Mouse (Mus musculus): Measurements from ENCODE around the gene Map1a. TPM values are rescaled to one million over a fixed set of nuclear protein-coding genes. Genes with fewer than 3 reads are reported as not detected.

The Map1a gene
- polyA plus RNA-seq, 1 experiment from 2014 or later = 7.2 TPM

DNA sequence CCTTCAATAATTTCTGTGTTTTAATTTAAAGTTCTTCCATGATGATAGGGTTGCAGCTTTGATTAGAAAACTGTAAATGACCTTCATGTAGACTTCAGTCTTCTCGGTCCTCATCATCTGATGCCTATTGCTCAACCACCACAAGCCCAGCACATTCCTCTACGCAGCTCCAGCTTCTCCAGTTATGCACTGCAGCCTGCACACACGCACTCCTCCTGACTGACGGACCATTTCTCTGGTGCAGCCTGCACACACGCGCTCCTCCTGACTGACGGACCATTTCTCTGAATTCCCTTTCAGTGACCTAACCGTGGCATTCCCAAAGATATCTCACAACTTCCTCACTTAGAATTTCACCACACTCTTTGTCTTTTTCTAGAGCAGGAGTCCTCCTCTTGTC lies 63.8 kb downstream of the Map1a start:
- Histone ChIP-seq H3K9ac (ENCODE audit: low read length) (no peak overlapping the region), H3K4me2 (ENCODE audit: low read length) (no peak overlapping the region), H3K36me3 (ENCODE audit: control insufficient read depth, insufficient read depth, low read length) (no peaks in the 10 kb centered on the region), H3K27me3 (replicated peaks; ENCODE audit: control insufficient read depth, insufficient read depth, low read length) (no peaks in the 10 kb centered on the region), H3K4me3 (ENCODE audit: low read depth, low read length) (no peak overlapping the region), H3K4me1 (replicated peaks; ENCODE audit: control insufficient read depth, insufficient read depth, low read length) (0 out of 2 replicates have a peak, but pooled peaks cover 5% of the 10 kb centered on the region), H3K27ac (ENCODE audit: low read depth) (no peak overlapping the region), H3K9me3 (ENCODE audit: control insufficient read depth, low read length) (no peaks in the 10 kb centered on the region)
- no peak for DNase-seq (ENCODE audit: low spot score)
- ATAC-seq (replicated peaks; ENCODE audit: low FRiP score, low TSS enrichment, low read depth) = no peak
- WGBS = 71% methylated on average over 8 of the region's 8 CpGs

- ATAC-seq (replicated peaks; ENCODE audit: low FRiP score, low TSS enrichment, low read depth) (no peak), DNase-seq (ENCODE audit: low spot score) (no peak)
- H3K4me3 ChIP-seq (ENCODE audit: low read depth, low read length) = peak overlapping the region; percentile 58
- 5% methylated on average over 6 of the region's 6 CpGs for WGBS
- H3K36me3 ChIP-seq (ENCODE audit: control insufficient read depth, insufficient read depth, low read length) = no peaks in the 10 kb centered on the region
- peak overlapping the region; percentile 86 for H3K4me2 ChIP-seq (ENCODE audit: low read length)
- peak overlapping the region; percentile 51; the same call in 1 of the 2 replicates for H3K27ac ChIP-seq (ENCODE audit: low read depth)
- H3K4me1 ChIP-seq (replicated peaks; ENCODE audit: control insufficient read depth, insufficient read depth, low read length) = 0 out of 2 replicates have a peak, but pooled peaks cover 5% of the 10 kb centered on the region
- 0 out of 2 replicates have a peak, but pooled peaks cover 4% of the 10 kb centered on the region for H3K27me3 ChIP-seq (replicated peaks; ENCODE audit: control insufficient read depth, insufficient read depth, low read length)
- peak overlapping the region; percentile 57 for H3K9ac ChIP-seq (ENCODE audit: low read length)
- H3K9me3 ChIP-seq (ENCODE audit: control insufficient read depth, low read length) = no peaks in the 10 kb centered on the region
Measured at GRCm38 (mm10) chr2:121354378-121354777, 65.0 kb downstream of the Map1a start.

- Histone ChIP-seq H3K4me3 (ENCODE audit: low read depth, low read length) (peak within 1 kb of the TSS; percentile 58), H3K4me1 (replicated peaks; ENCODE audit: control insufficient read depth, insufficient read depth, low read length) (0 out of 2 replicates have a peak, but pooled peaks cover 5% of the 10 kb centered on the region), H3K27me3 (replicated peaks; ENCODE audit: control insufficient read depth, insufficient read depth, low read length) (0 out of 2 replicates have a peak, but pooled peaks cover 6% of the 10 kb centered on the region), H3K9ac (ENCODE audit: low read length) (peak within 1 kb of the TSS; percentile 57), H3K27ac (ENCODE audit: low read depth) (peak within 1 kb of the TSS; percentile 51; the same call in 1 of the 2 replicates), H3K4me2 (ENCODE audit: low read length) (peak within 1 kb of the TSS; percentile 86), H3K36me3 (ENCODE audit: control insufficient read depth, insufficient read depth, low read length) (no peaks in the 10 kb centered on the region), H3K9me3 (ENCODE audit: control insufficient read depth, low read length) (no peaks in the 10 kb centered on the region)
- ATAC-seq (replicated peaks; ENCODE audit: low FRiP score, low TSS enrichment, low read depth) = peak; percentile 94
- WGBS = under 1% methylated on average over 57 of the region's 58 CpGs
- peak; percentile 97 for DNase-seq (ENCODE audit: low spot score)
Measured at GRCm38 (mm10) chr2:121354820-121355592, 65.6 kb downstream of the Map1a start, which contains the start of gene Ppip5k1. Ppip5k1 (minus strand) TSS chr2:121355396.

DNA sequence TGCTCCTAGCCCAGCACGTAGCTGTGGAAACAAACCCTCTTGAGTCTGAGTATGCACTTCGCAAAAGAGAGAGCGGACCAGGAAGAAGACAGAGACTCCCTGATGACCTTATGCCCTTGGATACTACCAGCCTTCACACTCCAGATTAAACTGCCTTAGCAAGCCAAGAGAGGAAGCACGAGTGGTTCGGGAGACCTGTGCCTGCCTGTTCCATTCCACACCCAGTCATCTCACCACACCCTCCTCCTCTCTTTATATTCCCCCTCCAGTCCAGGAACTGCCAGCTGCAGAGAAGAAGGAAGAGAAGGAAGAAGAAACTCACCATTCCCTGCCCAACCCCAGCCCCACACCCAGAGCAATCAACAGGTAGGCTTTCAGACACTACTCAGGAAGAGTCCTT lies 68.1 kb downstream of the Map1a start, which contains the start of gene Ckmt1:
TSS of gene Ckmt1 (plus strand) at position 221 of the 400 bp plus-strand sequence.
- Histone ChIP-seq H3K27ac (ENCODE audit: low read depth) (peak within 1 kb of the TSS; percentile 51), H3K4me3 (ENCODE audit: low read depth, low read length) (peak within 1 kb of the TSS; percentile 18), H3K27me3 (replicated peaks; ENCODE audit: control insufficient read depth, insufficient read depth, low read length) (0 out of 2 replicates have a peak, but pooled peaks cover 6% of the 10 kb centered on the region), H3K4me1 (replicated peaks; ENCODE audit: control insufficient read depth, insufficient read depth, low read length) (0 out of 2 replicates have a peak, but pooled peaks cover 5% of the 10 kb centered on the region), H3K36me3 (ENCODE audit: control insufficient read depth, insufficient read depth, low read length) (no peaks in the 10 kb centered on the region), H3K9me3 (ENCODE audit: control insufficient read depth, low read length) (no peaks in the 10 kb centered on the region), H3K9ac (ENCODE audit: low read length) (no peak within 1 kb of the TSS), H3K4me2 (ENCODE audit: low read length) (peak within 1 kb of the TSS; percentile 49)
- no peak for ATAC-seq (replicated peaks; ENCODE audit: low FRiP score, low TSS enrichment, low read depth)
- WGBS = 41% methylated on average over 5 of the region's 5 CpGs
- no peak for DNase-seq (ENCODE audit: low spot score)

DNA sequence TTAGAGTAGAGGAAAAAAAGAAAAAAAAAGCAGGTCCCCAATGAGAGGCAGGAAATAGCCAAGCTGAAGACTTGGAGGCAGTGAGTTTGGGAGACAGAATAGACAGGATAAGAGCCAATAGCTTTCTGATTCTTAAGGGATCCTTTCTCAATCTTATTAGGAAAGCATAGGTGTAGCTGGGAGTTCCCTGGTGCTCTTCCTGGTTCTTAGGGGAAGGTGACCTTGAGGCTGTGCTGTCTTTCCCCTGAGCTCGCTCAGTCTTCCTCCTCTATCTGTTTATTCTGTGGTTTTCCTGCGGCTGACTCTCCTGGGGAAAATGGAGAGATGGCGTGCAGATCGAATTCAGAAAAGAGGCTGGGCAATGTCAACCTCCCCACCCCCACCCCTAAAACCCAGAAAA lies 68.6 kb downstream of the Map1a start:
- no peak for ATAC-seq (replicated peaks; ENCODE audit: low FRiP score, low TSS enrichment, low read depth)

GRCm38 (mm10) chr2:121358381-121358780 lies 69.0 kb downstream of the Map1a start:
- Histone ChIP-seq H3K4me1 (replicated peaks; ENCODE audit: control insufficient read depth, insufficient read depth, low read length) (0 out of 2 replicates have a peak, but pooled peaks cover 5% of the 10 kb centered on the region), H3K9me3 (ENCODE audit: control insufficient read depth, low read length) (no peaks in the 10 kb centered on the region), H3K27ac (ENCODE audit: low read depth) (peak overlapping the region; percentile 51; the same call in 1 of the 2 replicates), H3K4me2 (ENCODE audit: low read length) (peak overlapping the region; percentile 49), H3K36me3 (ENCODE audit: control insufficient read depth, insufficient read depth, low read length) (no peaks in the 10 kb centered on the region), H3K9ac (ENCODE audit: low read length) (no peak overlapping the region), H3K27me3 (replicated peaks; ENCODE audit: control insufficient read depth, insufficient read depth, low read length) (0 out of 2 replicates have a peak, but pooled peaks cover 6% of the 10 kb centered on the region), H3K4me3 (ENCODE audit: low read depth, low read length) (peak overlapping the region; percentile 18)
- ATAC-seq (replicated peaks; ENCODE audit: low FRiP score, low TSS enrichment, low read depth) = peak; percentile 54; the same call in 1 of the 2 replicates
- peak; percentile 81 for DNase-seq (ENCODE audit: low spot score)
- WGBS = under 1% methylated on average over 16 of the region's 16 CpGs

More for the DNA sequence above, 68.6 kb downstream of the Map1a start:
- Histone ChIP-seq H3K9ac (ENCODE audit: low read length) (no peak overlapping the region), H3K4me2 (ENCODE audit: low read length) (peak overlapping the region; percentile 49), H3K4me3 (ENCODE audit: low read depth, low read length) (peak overlapping the region; percentile 18), H3K27me3 (replicated peaks; ENCODE audit: control insufficient read depth, insufficient read depth, low read length) (0 out of 2 replicates have a peak, but pooled peaks cover 6% of the 10 kb centered on the region), H3K27ac (ENCODE audit: low read depth) (peak overlapping the region; percentile 51), H3K9me3 (ENCODE audit: control insufficient read depth, low read length) (no peaks in the 10 kb centered on the region), H3K36me3 (ENCODE audit: control insufficient read depth, insufficient read depth, low read length) (no peaks in the 10 kb centered on the region), H3K4me1 (replicated peaks; ENCODE audit: control insufficient read depth, insufficient read depth, low read length) (0 out of 2 replicates have a peak, but pooled peaks cover 5% of the 10 kb centered on the region)
- DNase-seq (ENCODE audit: low spot score) = no peak
- 0% methylated on average over 4 of the region's 4 CpGs for WGBS

- WGBS = 59% methylated on average over 4 of the region's 4 CpGs
- H3K36me3 ChIP-seq (ENCODE audit: control insufficient read depth, insufficient read depth, low read length) = no peaks in the 10 kb centered on the region
- H3K4me3 ChIP-seq (ENCODE audit: low read depth, low read length) = no peak overlapping the region
- 0 out of 2 replicates have a peak, but pooled peaks cover under 1% of the 10 kb centered on the region for H3K4me1 ChIP-seq (replicated peaks; ENCODE audit: control insufficient read depth, insufficient read depth, low read length)
- H3K9ac ChIP-seq (ENCODE audit: low read length) = no peak overlapping the region
- no peak overlapping the region for H3K27ac ChIP-seq (ENCODE audit: low read depth)
- no peaks in the 10 kb centered on the region for H3K9me3 ChIP-seq (ENCODE audit: control insufficient read depth, low read length)
- DNase-seq (ENCODE audit: low spot score) (no peak), ATAC-seq (replicated peaks; ENCODE audit: low FRiP score, low TSS enrichment, low read depth) (no peak)
- no peak overlapping the region for H3K4me2 ChIP-seq (ENCODE audit: low read length)
- 0 out of 2 replicates have a peak, but pooled peaks cover 6% of the 10 kb centered on the region for H3K27me3 ChIP-seq (replicated peaks; ENCODE audit: control insufficient read depth, insufficient read depth, low read length)
Measured at GRCm38 (mm10) chr2:121359461-121359860, 70.1 kb downstream of the Map1a start.
